Mouse (Mus musculus) CH12.LX (cell line): ENCODE results near the gene Cep170.

Source experiments
- CTCF ChIP-seq, 2 experiments: IDR thresholded peaks in 1 of 2; conservative IDR thresholded peaks in 1 of 2; 2 replicates each; pipeline ENCODE4 v1.5.1; 2011 to 2012; ENCODE audit warnings: low read depth in 2 of 2, low read length in 2 of 2, improper control_type of control experiment in 1 of 2, inconsistent platforms in 1 of 2, mild to moderate bottlenecking in 1 of 2, moderate library complexity in 1 of 2
- ELF1 ChIP-seq: IDR thresholded peaks from 2 replicates; pipeline ENCODE4 v1.6.1; 2014; ENCODE audit warnings: low read depth, mild to moderate bottlenecking, inconsistent platforms, low read length, improper control_type of control experiment
- EP300 ChIP-seq: IDR thresholded peaks from 2 replicates; pipeline ENCODE4 v1.6.1; 2011; ENCODE audit warnings: low read length, improper control_type of control experiment
- KAT2A ChIP-seq: IDR thresholded peaks from 2 replicates; pipeline ENCODE4 v1.6.1; 2012; ENCODE audit warnings: low read length, improper control_type of control experiment, inconsistent platforms; ENCODE audit not compliant: insufficient replicate concordance
- RAD21 ChIP-seq: IDR thresholded peaks from 2 replicates; pipeline ENCODE4 v1.6.1; 2011; ENCODE audit warnings: low read depth, mild to moderate bottlenecking, low read length, improper control_type of control experiment, moderate library complexity
- ZC3H11A ChIP-seq: IDR thresholded peaks from 2 replicates; pipeline ENCODE4 v1.6.1; 2012; ENCODE audit warnings: low read depth, mild to moderate bottlenecking, inconsistent platforms, low read length, improper control_type of control experiment
- ZNF384 ChIP-seq: IDR thresholded peaks from 2 replicates; pipeline ENCODE4 v1.6.1; 2012; ENCODE audit warnings: low read depth, low read length, improper control_type of control experiment, inconsistent platforms

- no peak for TF ChIP-seq CTCF (conservative IDR thresholded peaks at IDR 0.05 in 1 of 2, IDR thresholded peaks at IDR 0.05 in 1 of 2; ENCODE audit: low read depth in 2 of 2, low read length in 2 of 2)
- TF ChIP-seq ZC3H11A = no peak
- no peak for TF ChIP-seq ZNF384
- TF ChIP-seq EP300 = no peak
- no peak for TF ChIP-seq ELF1
- TF ChIP-seq KAT2A = no peak
- TF ChIP-seq RAD21 = no peak
Observed at GRCm38 (mm10) chr1:176723858-176724713, 89.8 kb downstream of the Cep170 start.
